Mouse (Mus musculus): ENCODE results near the gene Ninj2. TPM values are rescaled to one million over a fixed set of nuclear protein-coding genes. Genes with fewer than 3 reads are reported as not detected.

Ninj2 gene
- polyA plus RNA-seq, 1 experiment from 2014 or later, result not detected

DNA sequence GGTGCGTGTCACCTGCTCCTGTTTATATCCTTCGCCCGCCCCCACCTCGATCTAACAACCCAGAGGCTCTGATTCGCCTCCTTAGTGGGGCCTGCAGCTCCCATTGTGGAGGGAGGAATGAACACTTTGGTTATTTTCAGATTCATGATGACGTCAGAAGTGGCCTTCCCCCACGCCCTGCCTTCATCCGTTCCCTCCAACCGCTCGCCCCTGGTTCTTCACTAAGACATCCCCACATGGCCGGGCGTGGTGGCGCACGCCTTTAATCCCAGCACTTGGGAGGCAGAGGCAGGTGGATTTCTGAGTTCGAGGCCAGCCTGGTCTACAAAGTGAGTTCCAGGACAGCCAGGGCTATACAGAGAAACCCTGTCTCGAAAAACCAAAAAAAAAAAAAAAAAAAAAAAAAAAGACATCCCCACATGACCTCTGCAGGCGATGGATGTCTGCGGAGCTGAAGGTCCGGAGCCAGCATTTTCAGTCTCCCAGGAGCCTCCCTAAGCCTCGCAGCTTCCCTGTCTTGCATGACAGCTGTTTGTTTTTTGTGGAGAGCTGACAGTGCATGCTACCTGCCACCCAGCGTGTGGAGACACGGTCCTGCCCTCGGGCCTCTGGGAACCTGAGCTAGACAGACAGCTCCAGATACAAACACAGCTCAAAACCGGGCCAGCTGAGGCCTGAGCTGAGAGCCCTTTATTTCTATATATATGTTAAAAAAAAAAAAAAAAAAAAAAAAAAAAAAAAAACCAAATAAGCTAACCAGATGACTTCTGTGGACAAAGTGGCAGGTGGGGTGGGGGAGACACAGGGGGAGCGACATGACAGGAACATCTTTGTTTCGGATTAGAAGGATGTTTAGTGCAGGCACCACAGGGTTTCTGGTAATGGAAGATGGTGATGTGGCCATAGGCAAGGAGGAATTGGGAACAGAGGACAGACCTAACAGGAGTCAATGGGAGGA, 59.9 kb downstream of the Ninj2 start:
- no peaks in the 10 kb centered on the region for H3K36me3 ChIP-seq (ENCODE audit: control insufficient read depth, insufficient read depth, low read length)
- H3K9ac ChIP-seq (ENCODE audit: low read depth, low read length), result no peak overlapping the region
- no peaks in the 10 kb centered on the region for H3K4me1 ChIP-seq (replicated peaks; ENCODE audit: control insufficient read depth, insufficient read depth, low read length)
- DNase-seq (ENCODE audit: low spot score) (peak; percentile 10), ATAC-seq (ENCODE audit: low FRiP score) (no peak)
- no peak overlapping the region for H3K4me3 ChIP-seq (ENCODE audit: low read depth, low read length)
- no peaks in the 10 kb centered on the region for H3K9me3 ChIP-seq (ENCODE audit: control insufficient read depth, low read length)
- H3K27me3 ChIP-seq (ENCODE audit: control insufficient read depth, insufficient read depth, low read length), result no peaks in the 10 kb centered on the region
- H3K27ac ChIP-seq (ENCODE audit: low read depth, low read length), result no peak overlapping the region
- 79% methylated on average over 24 of the region's 26 CpGs for WGBS
- H3K4me2 ChIP-seq (replicated peaks; ENCODE audit: low read depth, low read length), result no peak overlapping the region

DNA sequence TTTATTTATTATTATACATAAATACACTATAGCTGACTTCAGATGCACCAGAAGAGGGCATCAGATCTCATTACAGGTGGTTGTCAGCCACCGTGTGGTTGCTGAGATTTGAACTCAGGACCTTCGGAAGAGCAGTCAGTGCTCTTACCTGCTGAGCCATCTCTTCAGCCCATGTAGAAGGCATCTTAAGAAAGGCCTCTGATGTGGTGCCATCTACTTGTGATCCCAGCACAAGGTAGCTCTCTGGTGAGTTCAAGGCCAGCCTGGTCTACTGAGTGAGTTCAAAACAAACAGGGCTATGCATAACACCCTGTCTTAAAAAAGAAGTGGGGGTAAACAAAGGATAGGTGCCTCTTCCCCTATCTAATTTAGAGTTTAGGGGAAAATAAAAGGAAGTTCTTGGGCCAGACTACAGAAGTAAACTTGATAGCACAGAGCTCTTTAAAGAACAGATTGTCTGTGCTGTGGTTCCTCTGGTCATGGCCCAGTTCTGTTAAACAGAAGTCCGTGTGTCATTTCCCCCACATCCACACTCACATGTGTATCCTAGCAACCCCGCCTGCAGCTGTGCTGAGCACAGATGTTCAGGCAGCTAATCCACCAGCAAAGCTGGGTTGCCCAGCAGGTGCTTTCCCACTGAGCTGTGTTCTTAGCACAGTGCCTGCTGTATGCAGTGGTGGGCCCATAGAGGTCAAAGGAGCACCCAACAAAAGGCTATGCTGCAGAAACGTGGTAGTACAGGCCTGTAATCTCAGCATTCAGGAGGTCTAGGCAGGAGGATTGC, 61.6 kb downstream of the Ninj2 start:
- Histone ChIP-seq H3K4me1 (replicated peaks; ENCODE audit: control insufficient read depth, insufficient read depth, low read length) (no peaks in the 10 kb centered on the region), H3K9me3 (ENCODE audit: control insufficient read depth, low read length) (no peaks in the 10 kb centered on the region), H3K27ac (ENCODE audit: low read depth, low read length) (no peak overlapping the region), H3K27me3 (ENCODE audit: control insufficient read depth, insufficient read depth, low read length) (no peaks in the 10 kb centered on the region), H3K9ac (ENCODE audit: low read depth, low read length) (no peak overlapping the region), H3K4me2 (replicated peaks; ENCODE audit: low read depth, low read length) (no peak overlapping the region), H3K4me3 (ENCODE audit: low read depth, low read length) (no peak overlapping the region), H3K36me3 (ENCODE audit: control insufficient read depth, insufficient read depth, low read length) (no peaks in the 10 kb centered on the region)
- WGBS, result 69% methylated on average over 5 of the region's 5 CpGs
- DNase-seq (ENCODE audit: low spot score) (no peak), ATAC-seq (ENCODE audit: low FRiP score) (no peak)

DNA sequence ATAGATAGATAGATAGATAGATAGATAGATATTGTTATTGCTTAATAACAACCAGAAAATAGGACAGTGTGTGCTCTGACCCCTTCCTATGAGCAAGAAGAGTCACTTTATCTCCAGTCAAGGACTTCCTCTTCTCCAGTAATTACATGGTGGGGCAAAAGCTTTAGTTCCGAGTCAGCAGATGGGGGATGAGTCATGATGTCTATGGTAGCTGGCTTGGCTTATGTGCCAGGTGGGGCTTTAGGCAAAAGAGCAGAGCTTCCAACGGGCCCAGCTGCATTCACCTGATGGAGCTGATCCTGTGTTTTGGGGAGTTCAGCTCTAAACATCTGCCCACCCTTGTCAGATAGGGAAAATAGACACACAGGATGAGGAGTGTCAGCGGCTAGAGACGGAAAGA, 62.4 kb downstream of the Ninj2 start:
- ATAC-seq (ENCODE audit: low FRiP score) (no peak), DNase-seq (ENCODE audit: low spot score) (no peak)
- Histone ChIP-seq H3K4me3 (ENCODE audit: low read depth, low read length) (no peak overlapping the region), H3K9me3 (ENCODE audit: control insufficient read depth, low read length) (no peaks in the 10 kb centered on the region), H3K27ac (ENCODE audit: low read depth, low read length) (no peak overlapping the region), H3K36me3 (ENCODE audit: control insufficient read depth, insufficient read depth, low read length) (no peaks in the 10 kb centered on the region), H3K27me3 (ENCODE audit: control insufficient read depth, insufficient read depth, low read length) (no peaks in the 10 kb centered on the region), H3K9ac (ENCODE audit: low read depth, low read length) (no peak overlapping the region), H3K4me2 (replicated peaks; ENCODE audit: low read depth, low read length) (no peak overlapping the region), H3K4me1 (replicated peaks; ENCODE audit: control insufficient read depth, insufficient read depth, low read length) (no peaks in the 10 kb centered on the region)
- 89% methylated on average over 4 of the region's 4 CpGs for WGBS

DNA sequence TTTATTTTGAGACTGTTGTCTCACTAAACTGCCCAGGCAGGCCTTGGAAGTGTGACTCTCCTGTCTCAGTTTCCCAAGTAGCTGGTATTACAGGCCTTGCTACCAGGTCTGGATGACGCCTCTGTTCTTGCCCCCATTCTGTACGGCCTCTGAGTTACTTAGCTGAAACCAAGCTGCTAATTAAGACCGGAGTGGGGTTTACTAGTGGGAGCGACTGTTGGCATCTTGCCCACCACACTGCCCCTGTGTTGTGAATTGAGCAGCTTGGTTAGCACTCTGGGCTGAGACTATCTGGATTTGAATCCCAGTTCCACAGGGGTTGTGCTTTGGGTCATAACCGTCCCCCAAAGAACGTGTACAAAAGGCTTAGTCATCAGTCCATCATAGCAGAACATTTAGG, 64.3 kb downstream of the Ninj2 start:
- Histone ChIP-seq H3K9me3 (ENCODE audit: control insufficient read depth, low read length) (no peaks in the 10 kb centered on the region), H3K4me3 (ENCODE audit: low read depth, low read length) (no peak overlapping the region), H3K4me1 (replicated peaks; ENCODE audit: control insufficient read depth, insufficient read depth, low read length) (no peaks in the 10 kb centered on the region), H3K27me3 (ENCODE audit: control insufficient read depth, insufficient read depth, low read length) (no peaks in the 10 kb centered on the region), H3K4me2 (replicated peaks; ENCODE audit: low read depth, low read length) (no peak overlapping the region), H3K36me3 (ENCODE audit: control insufficient read depth, insufficient read depth, low read length) (no peaks in the 10 kb centered on the region), H3K9ac (ENCODE audit: low read depth, low read length) (no peak overlapping the region), H3K27ac (ENCODE audit: low read depth, low read length) (no peak overlapping the region)
- 79% methylated on average over 6 of the region's 6 CpGs for WGBS
- ATAC-seq (ENCODE audit: low FRiP score) (no peak), DNase-seq (ENCODE audit: low spot score) (no peak)

DNA sequence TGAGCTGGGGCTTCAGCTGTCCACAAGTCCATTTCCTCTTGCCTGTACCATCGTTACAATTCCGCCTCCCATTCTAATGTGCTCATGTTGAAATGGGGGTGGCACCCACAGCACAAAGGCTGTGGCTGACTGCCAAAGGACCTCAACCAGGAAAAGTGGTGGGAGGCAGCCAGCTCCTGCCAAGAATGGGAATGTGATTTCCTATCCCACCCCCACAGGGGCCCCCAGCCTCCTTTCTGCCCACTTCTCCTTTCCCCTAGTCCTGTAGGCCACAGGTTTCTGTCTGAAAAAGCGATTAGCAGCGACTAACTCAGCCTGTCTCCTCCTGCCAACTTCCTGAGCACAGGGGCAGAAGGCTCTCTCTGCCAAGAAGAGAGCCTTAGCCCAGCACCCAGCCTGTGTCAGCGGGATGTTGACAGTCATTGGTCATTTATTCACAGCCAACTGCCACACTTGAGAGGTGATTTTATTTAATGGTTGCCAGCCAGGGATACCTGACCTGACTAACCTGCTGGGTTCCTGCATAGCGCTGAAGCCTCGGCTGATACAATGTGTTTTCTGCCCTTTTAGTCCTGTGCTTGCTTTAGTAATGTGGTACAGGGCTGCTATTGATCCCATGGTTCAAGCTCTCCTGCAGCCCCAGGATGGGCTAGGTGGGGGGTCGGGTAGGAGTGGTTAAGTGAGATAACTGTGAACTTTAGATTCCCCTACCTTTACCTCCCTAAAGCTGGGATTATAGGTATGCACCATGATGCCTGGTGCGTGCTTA, 66.2 kb downstream of the Ninj2 start:
- WGBS, result 70% methylated on average over 9 of the region's 9 CpGs
- no peak for ATAC-seq (ENCODE audit: low FRiP score)

DNA sequence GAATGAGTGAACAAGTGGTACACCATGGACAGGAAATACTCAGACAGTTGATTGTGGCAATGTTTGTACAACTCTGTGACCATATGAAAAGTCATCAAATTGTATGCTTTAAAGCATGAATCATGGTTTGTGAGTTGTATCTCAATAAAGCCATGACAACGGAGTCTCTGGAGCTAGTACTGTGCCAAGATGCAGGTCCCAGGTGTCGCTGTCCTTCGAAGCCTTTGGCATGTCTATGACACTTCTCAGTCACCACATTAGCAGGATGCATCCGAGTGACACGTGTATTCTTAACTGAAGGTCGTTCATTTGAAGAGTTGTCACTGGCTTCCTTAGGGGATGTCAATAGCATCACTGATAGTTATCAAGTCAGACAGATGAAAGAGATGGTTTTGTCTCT, 69.8 kb downstream of the Ninj2 start:
- Histone ChIP-seq H3K27me3 (ENCODE audit: control insufficient read depth, insufficient read depth, low read length) (no peaks in the 10 kb centered on the region), H3K4me3 (ENCODE audit: low read depth, low read length) (no peak overlapping the region), H3K9ac (ENCODE audit: low read depth, low read length) (no peak overlapping the region), H3K4me2 (replicated peaks; ENCODE audit: low read depth, low read length) (no peak overlapping the region), H3K4me1 (replicated peaks; ENCODE audit: control insufficient read depth, insufficient read depth, low read length) (no peaks in the 10 kb centered on the region), H3K36me3 (ENCODE audit: control insufficient read depth, insufficient read depth, low read length) (no peaks in the 10 kb centered on the region), H3K9me3 (ENCODE audit: control insufficient read depth, low read length) (no peaks in the 10 kb centered on the region), H3K27ac (ENCODE audit: low read depth, low read length) (no peak overlapping the region)
- WGBS, result 80% methylated on average over 6 of the region's 6 CpGs
- no peak for ATAC-seq (ENCODE audit: low FRiP score)
- DNase-seq (ENCODE audit: low spot score), result no peak

More for the DNA sequence above, 66.2 kb downstream of the Ninj2 start:
- no peaks in the 10 kb centered on the region for H3K4me1 ChIP-seq (replicated peaks; ENCODE audit: control insufficient read depth, insufficient read depth, low read length)
- H3K27ac ChIP-seq (ENCODE audit: low read depth, low read length), result no peak overlapping the region
- H3K4me3 ChIP-seq (ENCODE audit: low read depth, low read length), result no peak overlapping the region
- H3K9me3 ChIP-seq (ENCODE audit: control insufficient read depth, low read length), result no peaks in the 10 kb centered on the region
- H3K4me2 ChIP-seq (replicated peaks; ENCODE audit: low read depth, low read length), result no peak overlapping the region
- DNase-seq (ENCODE audit: low spot score), result no peak
- no peaks in the 10 kb centered on the region for H3K27me3 ChIP-seq (ENCODE audit: control insufficient read depth, insufficient read depth, low read length)
- no peaks in the 10 kb centered on the region for H3K36me3 ChIP-seq (ENCODE audit: control insufficient read depth, insufficient read depth, low read length)
- no peak overlapping the region for H3K9ac ChIP-seq (ENCODE audit: low read depth, low read length)

DNA sequence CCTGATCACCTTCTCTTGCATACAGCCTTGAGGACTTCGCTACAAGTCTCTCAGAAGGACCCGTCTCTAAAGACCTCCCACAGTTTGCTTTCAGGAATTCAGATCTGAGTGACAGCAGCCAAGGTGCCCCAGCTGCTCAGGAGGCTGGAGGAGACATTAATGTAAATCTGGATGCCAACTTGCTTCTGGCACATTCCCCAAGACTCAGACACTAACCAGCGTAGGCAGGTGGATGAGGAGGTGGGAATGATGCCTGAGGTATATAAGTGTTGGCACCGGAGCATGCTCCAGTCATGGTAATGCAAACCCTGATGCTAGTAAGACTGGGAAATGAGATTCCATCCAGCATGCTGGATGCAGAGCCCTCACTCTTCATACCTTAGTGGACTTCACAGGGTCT, 71.6 kb downstream of the Ninj2 start:
- Histone ChIP-seq H3K9me3 (ENCODE audit: control insufficient read depth, low read length) (no peaks in the 10 kb centered on the region), H3K9ac (ENCODE audit: low read depth, low read length) (no peak overlapping the region), H3K4me2 (replicated peaks; ENCODE audit: low read depth, low read length) (no peak overlapping the region), H3K4me1 (replicated peaks; ENCODE audit: control insufficient read depth, insufficient read depth, low read length) (no peaks in the 10 kb centered on the region), H3K27me3 (ENCODE audit: control insufficient read depth, insufficient read depth, low read length) (no peaks in the 10 kb centered on the region), H3K4me3 (ENCODE audit: low read depth, low read length) (no peak overlapping the region), H3K27ac (ENCODE audit: low read depth, low read length) (no peak overlapping the region), H3K36me3 (ENCODE audit: control insufficient read depth, insufficient read depth, low read length) (no peaks in the 10 kb centered on the region)
- ATAC-seq (ENCODE audit: low FRiP score) (no peak), DNase-seq (ENCODE audit: low spot score) (no peak)
- 79% methylated on average over 4 of the region's 4 CpGs for WGBS

DNA sequence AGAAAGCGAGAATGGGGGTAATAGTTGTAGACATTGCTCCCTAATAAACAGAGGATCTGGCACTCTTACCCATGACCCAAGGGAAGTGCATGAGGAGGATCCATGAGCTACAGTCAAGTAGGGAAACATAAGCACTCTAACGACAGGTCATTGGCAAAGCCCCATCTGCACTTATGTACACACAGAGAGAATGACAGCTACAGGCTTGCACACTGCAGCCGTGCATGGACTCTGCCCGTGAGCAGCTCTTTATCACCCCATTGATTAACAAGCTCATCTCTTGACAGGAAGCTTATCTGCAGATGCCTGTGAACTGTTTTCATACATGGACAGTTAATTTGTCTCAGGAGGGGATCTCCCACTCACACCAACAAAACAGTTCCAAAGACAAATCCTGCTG, 74.4 kb downstream of the Ninj2 start:
- no peak overlapping the region for H3K4me2 ChIP-seq (replicated peaks; ENCODE audit: low read depth, low read length)
- H3K36me3 ChIP-seq (ENCODE audit: control insufficient read depth, insufficient read depth, low read length), result no peaks in the 10 kb centered on the region
- H3K27me3 ChIP-seq (ENCODE audit: control insufficient read depth, insufficient read depth, low read length), result no peaks in the 10 kb centered on the region
- H3K9ac ChIP-seq (ENCODE audit: low read depth, low read length), result no peak overlapping the region
- DNase-seq (ENCODE audit: low spot score), result no peak
- 81% methylated on average over 4 of the region's 4 CpGs for WGBS
- H3K27ac ChIP-seq (ENCODE audit: low read depth, low read length), result no peak overlapping the region
- H3K9me3 ChIP-seq (ENCODE audit: control insufficient read depth, low read length), result no peaks in the 10 kb centered on the region
- no peak overlapping the region for H3K4me3 ChIP-seq (ENCODE audit: low read depth, low read length)
- ATAC-seq (ENCODE audit: low FRiP score), result no peak
- no peaks in the 10 kb centered on the region for H3K4me1 ChIP-seq (replicated peaks; ENCODE audit: control insufficient read depth, insufficient read depth, low read length)

Measured in hindbrain, embryonic 11.5 days (tissue).